Mouse (Mus musculus) CD8-positive naive resting alpha-beta T cell, adult 2 months (primary cell): ENCODE measurements around the gene Manf.

Source experiments
- DNase-seq, 2 experiments: peaks; one replicate each; pipeline ENCODE4 v3.0.0; 2022; ENCODE audit warnings: low read depth in 2 of 2, low spot score in 2 of 2

Manf gene

DNA sequence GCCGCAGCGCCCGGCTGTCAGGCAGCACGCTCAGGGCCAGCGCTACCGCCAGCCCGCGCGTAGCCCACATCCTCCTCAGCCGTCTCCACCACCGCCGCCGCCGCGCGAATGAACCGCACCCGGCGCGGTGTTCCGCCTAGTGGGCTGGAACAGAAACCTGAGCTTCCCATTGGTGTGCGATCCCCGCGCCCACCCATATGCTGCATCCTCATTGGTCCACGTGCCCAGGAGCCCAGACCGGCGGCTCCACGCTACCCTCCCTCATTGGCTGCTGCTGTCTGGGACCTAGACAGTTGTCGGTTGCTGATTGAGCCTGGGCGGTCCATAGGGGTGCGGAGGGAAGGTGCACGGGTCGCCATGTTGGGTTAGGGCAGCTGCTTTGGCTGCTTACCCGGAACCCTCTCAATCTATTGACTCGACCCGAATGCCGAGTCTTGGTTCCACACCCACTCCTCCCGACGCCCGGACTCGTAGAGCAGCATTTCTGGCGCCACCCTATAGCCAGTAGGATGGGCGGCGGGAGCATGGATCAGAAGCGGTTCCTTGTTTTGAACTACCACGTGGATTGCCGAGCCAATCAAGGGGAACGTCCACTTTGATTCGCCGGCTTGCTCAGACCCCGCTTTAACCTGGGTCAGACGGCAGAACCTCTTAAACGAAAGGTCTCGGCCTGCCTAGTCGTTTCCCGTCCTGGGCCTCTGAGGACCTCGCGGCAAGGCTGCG, at the start of gene Manf:
TSS of gene Manf (minus strand) at position 151 of the 723 bp plus-strand sequence.
- peak; percentile 95 to 97 for DNase-seq

GRCm38 (mm10) chr9:106934998-106935397, 43.2 kb upstream of the Manf start:
- no peak for DNase-seq

GRCm38 (mm10) chr9:106914878-106915277, 23.1 kb upstream of the Manf start:
- DNase-seq: no peak

GRCm38 (mm10) chr9:106913759-106914158, 22.0 kb upstream of the Manf start:
- DNase-seq: no peak

DNA sequence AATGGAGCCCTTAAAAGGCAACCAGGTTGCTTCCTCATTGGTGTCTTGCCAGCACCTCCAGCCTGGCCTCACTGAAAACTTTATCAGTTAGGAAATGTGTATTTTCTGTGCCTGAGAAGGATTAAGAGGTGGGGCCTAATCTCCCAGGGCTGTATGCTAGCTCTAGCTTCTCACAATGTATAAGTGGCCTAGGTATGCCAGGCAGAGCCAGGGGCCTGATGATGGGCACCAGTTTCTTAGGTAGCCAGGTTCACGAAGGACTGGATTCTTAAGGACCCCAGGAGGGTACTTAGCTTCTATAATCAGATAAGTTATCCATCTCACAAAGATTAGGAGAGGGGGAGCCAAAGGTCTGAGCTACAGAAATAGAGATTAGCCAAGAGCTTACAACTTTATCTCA, 19.8 kb upstream of the Manf start:
- DNase-seq: no peak

- no peak for DNase-seq
Observed at GRCm38 (mm10) chr9:106908715-106909114, 16.9 kb upstream of the Manf start.

- DNase-seq: no peak
Observed at GRCm38 (mm10) chr9:106908174-106908573, 16.4 kb upstream of the Manf start.

DNA sequence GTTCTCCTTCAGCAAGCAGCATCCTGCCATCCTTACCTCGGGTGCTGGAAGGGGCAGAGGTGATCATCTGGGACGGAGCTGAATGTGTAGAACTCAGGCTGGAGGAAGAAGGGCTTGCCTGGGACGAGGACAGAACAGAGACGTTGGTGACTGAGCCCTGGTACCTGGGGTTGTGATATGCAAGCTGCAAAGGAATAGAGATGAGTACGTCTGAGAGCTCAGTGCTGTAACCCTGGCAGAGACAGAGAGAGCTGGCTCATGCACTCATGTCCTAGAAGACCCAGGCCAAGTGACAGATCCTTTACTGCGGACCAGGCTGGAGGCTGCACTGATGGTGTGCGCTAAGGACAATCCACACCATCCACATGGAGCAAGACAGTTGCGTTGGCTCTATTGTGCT, 14.8 kb upstream of the Manf start:
- DNase-seq: no peak

- DNase-seq: peak in 1 of 2 experiments; percentile 28
Observed at GRCm38 (mm10) chr9:106903791-106904134, 12.0 kb upstream of the Manf start.

- DNase-seq: no peak
Observed at GRCm38 (mm10) chr9:106903099-106903790, 11.5 kb upstream of the Manf start.

DNA sequence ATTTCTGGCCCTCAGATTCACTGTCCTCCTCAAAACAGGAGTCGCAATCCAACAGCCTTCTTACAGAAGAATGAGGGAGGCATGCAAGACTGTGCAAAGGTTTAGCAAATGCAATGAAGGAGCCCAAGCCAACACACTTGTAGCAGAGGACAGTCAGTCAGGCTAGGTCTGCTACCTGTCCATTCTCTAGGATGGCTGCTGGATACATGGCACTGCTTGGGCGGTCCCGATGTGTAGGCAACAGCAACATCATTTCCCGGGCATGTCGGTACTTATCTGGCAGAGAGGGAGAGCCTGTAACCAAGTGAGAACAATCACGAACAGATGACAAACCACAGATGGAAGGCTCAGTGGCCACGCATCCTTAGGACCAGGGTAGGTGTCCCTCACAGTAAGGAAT, 9.8 kb upstream of the Manf start:
- DNase-seq: no peak

GRCm38 (mm10) chr9:106898901-106899300, 7.1 kb upstream of the Manf start:
- DNase-seq: no peak

DNA sequence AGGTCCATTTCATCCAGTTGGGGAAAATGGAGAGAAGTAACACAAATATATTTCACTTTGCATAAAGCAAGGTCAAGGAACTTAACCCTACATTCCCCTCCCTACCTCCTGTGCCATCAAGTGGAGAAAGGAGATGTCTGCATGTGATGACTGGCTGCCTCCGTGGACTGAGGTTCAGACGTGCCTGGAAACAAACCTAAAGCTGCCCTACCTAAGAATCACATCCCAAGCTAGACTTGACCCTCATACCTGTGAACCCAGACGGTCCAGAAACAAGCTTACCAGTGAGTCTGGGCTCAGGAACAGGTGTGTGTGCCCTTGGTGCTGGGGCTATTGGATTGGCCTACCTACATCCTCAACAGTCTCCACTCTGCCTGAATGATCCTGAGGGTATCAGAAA, 1.5 kb upstream of the Manf start:
- DNase-seq: no peak

DNA sequence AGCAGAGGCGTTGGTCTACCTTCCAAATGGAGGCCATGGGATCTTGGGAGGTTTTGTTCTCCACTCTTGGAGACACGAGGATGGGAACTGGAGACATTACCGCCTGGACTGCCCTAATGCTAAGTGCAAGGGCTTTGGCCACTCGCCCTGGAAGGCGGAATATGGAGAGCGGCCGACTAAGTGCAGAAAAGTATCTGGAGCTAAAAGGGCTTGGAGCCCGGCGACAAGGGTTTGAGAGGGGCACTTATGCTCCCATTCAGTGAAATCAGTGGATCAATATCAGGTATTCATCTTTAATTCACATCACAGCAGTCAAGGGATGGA, 735 bp upstream of the Manf start:
- DNase-seq: no peak

DNA sequence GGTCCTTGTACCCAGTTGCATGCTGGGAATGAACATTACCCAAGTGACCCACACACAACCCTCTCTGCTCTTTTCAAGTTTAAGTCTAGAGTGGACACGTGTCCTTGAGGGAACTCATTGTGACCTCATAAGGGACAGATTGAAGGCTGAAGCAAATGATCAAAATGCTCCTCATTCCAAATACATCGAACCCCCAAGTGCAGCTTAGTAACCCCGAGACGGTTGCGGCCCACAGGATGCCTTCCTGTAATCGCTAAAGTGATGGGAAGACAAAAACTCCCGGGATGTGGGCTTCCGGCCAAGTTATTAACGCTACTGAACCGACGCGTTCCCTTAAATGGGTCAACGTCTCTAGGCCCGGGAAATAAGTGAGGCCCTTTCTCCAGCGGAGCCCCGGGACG, 438 bp downstream of the Manf start:
- DNase-seq: no peak

GRCm38 (mm10) chr9:106890496-106891240, 1.1 kb downstream of the Manf start:
- no peak for DNase-seq

DNA sequence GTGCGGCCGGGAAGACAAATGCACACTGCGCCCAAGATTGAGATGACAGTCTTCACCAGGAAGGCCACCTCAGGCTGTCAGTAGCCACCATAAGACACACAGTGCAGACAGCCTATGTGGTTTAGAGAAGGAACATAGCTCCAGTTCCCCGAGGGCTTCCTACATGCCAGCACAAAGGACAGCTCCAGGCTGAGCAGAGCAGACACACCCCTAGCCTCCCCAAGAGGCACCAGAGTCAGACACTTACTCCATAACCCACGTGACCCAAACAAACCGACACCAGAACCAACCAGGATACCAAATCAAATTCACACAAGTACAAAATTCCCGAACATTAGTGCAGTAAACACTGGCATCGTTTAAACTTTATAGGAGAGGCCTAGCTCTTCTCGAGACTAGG, 2.5 kb downstream of the Manf start:
- no peak for DNase-seq

- no peak for DNase-seq
Observed at GRCm38 (mm10) chr9:106888346-106888745, 3.4 kb downstream of the Manf start.

GRCm38 (mm10) chr9:106886828-106887702, 4.7 kb downstream of the Manf start, which contains the start of gene Rbm15b:
Gene Rbm15b (minus strand): TSS chr9:106887428.
- DNase-seq: peak; percentile 96 to 97

- DNase-seq: peak; percentile 43 to 46
Observed at GRCm38 (mm10) chr9:106885901-106886731, 5.7 kb downstream of the Manf start.
